Mouse (Mus musculus): Measurements from ENCODE around the gene Ppp2r3a. TPM values are rescaled to one million over a fixed set of nuclear protein-coding genes. Genes with fewer than 3 reads are reported as not detected.
A peak's percentile ranks its signal among the peaks of the same experiment; 100 is the strongest.

Ppp2r3a gene
- polyA plus RNA-seq (2014; fragmentation: Nextera tagmentation; extraction: Ambion mirVana), result 15.3 and 23.5 TPM in 2 replicates

DNA sequence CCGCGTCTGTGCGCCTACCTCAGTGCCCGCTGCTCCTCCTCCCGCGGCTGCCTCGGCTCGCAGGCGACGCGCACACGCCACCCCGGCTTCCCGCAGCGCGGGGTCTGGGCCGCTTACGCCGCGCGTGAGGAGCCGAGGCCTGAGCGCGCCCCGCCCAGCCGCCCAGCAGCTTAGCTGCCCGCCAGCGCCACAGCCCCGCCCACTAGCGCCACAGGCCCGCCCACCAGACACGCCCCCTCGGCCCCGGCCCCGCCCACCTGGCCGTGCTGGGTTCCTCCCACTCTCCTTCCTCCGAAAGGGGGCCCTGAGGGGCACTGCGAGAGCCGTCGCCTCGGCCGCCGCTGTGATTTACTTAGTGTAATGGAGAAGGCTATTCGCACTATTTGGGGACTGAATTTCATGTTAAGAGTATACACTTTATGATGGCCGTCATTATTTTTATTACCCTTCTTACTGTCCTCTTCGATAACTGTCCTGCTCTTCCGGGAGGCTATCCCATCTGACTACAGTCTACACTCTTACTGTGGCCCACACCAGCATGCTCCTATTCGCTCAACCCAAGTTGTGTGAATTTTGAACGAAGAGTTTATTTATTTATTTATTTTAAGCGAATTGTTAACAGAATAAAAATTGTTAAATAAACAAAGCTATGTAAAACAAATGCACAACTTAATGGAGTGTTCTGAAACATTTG is at the start of gene Ppp2r3a:
Gene Ppp2r3a (minus strand): TSS at position 152 of the 694 bp plus-strand sequence.
- Histone ChIP-seq H3K36me3 (ENCODE audit: control insufficient read depth, insufficient read depth, low read length) (no peaks in the 10 kb centered on the region), H3K4me1 (ENCODE audit: control insufficient read depth, insufficient read depth, low read length) (peaks cover 12% of the 10 kb centered on the region; the same call in 1 of the 2 replicates), H3K9ac (ENCODE audit: low read depth, low read length) (peak within 1 kb of the TSS; percentile 87), H3K9me3 (ENCODE audit: control insufficient read depth, low read length) (no peaks in the 10 kb centered on the region), H3K27me3 (ENCODE audit: control insufficient read depth, insufficient read depth, low read length) (no peaks in the 10 kb centered on the region), H3K27ac (ENCODE audit: low read depth, low read length) (peak within 1 kb of the TSS; percentile 97), H3K4me3 (ENCODE audit: low read length) (peak within 1 kb of the TSS; percentile 75), H3K4me2 (replicated peaks; ENCODE audit: low read depth, low read length) (peak within 1 kb of the TSS; percentile 38)
- WGBS, result under 1% methylated on average over 39 of the region's 50 CpGs
- ATAC-seq (ENCODE audit: low FRiP score, low TSS enrichment), result peak; percentile 96

- H3K9me3 ChIP-seq (ENCODE audit: control insufficient read depth, low read length), result no peaks in the 10 kb centered on the region
- H3K36me3 ChIP-seq (ENCODE audit: control insufficient read depth, insufficient read depth, low read length), result no peaks in the 10 kb centered on the region
- WGBS, result 73% methylated on average over 4 of the region's 4 CpGs
- no peak overlapping the region for H3K27ac ChIP-seq (ENCODE audit: low read depth, low read length)
- no peak for ATAC-seq (ENCODE audit: low FRiP score, low TSS enrichment)
- no peaks in the 10 kb centered on the region for H3K27me3 ChIP-seq (ENCODE audit: control insufficient read depth, insufficient read depth, low read length)
- H3K9ac ChIP-seq (ENCODE audit: low read depth, low read length), result no peak overlapping the region
- H3K4me3 ChIP-seq (ENCODE audit: low read length), result no peak overlapping the region
- no peak overlapping the region for H3K4me2 ChIP-seq (replicated peaks; ENCODE audit: low read depth, low read length)
- no peaks in the 10 kb centered on the region for H3K4me1 ChIP-seq (ENCODE audit: control insufficient read depth, insufficient read depth, low read length)
Observed at GRCm38 (mm10) chr9:101300441-101300935, 48.9 kb upstream of the Ppp2r3a start.

DNA sequence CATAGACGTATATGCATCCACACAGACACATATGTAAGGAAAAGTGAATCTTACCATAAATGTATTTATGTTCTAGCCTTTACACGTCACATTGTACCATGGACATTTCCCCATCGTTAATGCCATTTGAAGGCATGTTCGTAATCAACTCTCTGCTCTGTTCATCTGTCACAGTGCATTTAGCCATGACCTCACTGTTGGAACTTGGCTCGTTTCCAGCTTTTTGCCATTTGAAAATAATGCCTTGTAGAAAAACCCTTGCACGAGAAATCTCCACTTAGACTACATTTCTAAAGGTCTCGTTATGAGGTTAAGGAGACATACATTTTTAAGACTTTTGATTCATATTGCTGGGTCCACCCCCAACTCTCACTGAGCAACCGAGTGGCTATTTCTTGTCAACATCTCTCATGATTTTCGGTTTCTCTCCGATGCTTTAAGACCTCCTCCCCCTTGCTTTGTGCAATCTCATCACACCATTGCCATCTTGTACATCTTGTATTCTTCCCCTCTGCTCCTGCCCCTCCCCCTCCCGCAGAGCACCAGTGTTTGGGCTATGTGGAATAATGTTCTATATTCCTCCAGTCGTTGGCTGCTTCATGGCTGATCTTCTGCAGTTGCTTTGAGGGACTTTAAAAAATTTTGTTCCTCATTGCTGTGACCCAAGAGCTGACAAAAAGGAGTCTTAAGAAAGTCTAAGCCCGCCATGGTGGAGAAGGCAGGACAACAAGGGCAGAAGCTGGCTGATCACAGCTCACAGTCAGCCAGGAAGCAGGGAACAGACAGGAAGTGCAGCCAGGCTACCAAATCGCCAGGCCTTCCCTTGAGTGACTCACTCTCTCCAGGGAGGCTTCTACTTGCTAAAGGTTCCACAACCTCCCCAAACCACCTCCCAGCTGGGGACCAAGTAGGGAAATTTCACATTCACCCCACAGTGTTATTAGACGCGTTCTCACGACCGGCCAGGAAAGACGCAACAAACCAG is 40.4 kb upstream of the Ppp2r3a start:
- no peak overlapping the region for H3K27ac ChIP-seq (ENCODE audit: low read depth, low read length)
- no peaks in the 10 kb centered on the region for H3K4me1 ChIP-seq (ENCODE audit: control insufficient read depth, insufficient read depth, low read length)
- no peak overlapping the region for H3K4me2 ChIP-seq (replicated peaks; ENCODE audit: low read depth, low read length)
- no peak overlapping the region for H3K4me3 ChIP-seq (ENCODE audit: low read length)
- H3K9me3 ChIP-seq (ENCODE audit: control insufficient read depth, low read length), result no peaks in the 10 kb centered on the region
- H3K9ac ChIP-seq (ENCODE audit: low read depth, low read length), result no peak overlapping the region
- WGBS, result 75% methylated on average over 19 of the region's 19 CpGs
- H3K27me3 ChIP-seq (ENCODE audit: control insufficient read depth, insufficient read depth, low read length), result no peaks in the 10 kb centered on the region
- no peaks in the 10 kb centered on the region for H3K36me3 ChIP-seq (ENCODE audit: control insufficient read depth, insufficient read depth, low read length)
- ATAC-seq (ENCODE audit: low FRiP score, low TSS enrichment), result no peak

- H3K9ac ChIP-seq (ENCODE audit: low read depth, low read length), result no peak overlapping the region
- H3K4me2 ChIP-seq (replicated peaks; ENCODE audit: low read depth, low read length), result no peak overlapping the region
- no peaks in the 10 kb centered on the region for H3K36me3 ChIP-seq (ENCODE audit: control insufficient read depth, insufficient read depth, low read length)
- H3K27ac ChIP-seq (ENCODE audit: low read depth, low read length), result no peak overlapping the region
- no peaks in the 10 kb centered on the region for H3K4me1 ChIP-seq (ENCODE audit: control insufficient read depth, insufficient read depth, low read length)
- no peaks in the 10 kb centered on the region for H3K27me3 ChIP-seq (ENCODE audit: control insufficient read depth, insufficient read depth, low read length)
- no peak overlapping the region for H3K4me3 ChIP-seq (ENCODE audit: low read length)
- WGBS, result 74% methylated on average over 1 of the region's 1 CpGs
- H3K9me3 ChIP-seq (ENCODE audit: control insufficient read depth, low read length), result no peaks in the 10 kb centered on the region
- ATAC-seq (ENCODE audit: low FRiP score, low TSS enrichment), result no peak
Observed at GRCm38 (mm10) chr9:101290876-101291275, 39.3 kb upstream of the Ppp2r3a start.

GRCm38 (mm10) chr9:101289750-101290149 is 38.2 kb upstream of the Ppp2r3a start:
- H3K4me1 ChIP-seq (ENCODE audit: control insufficient read depth, insufficient read depth, low read length), result no peaks in the 10 kb centered on the region
- no peaks in the 10 kb centered on the region for H3K9me3 ChIP-seq (ENCODE audit: control insufficient read depth, low read length)
- H3K27ac ChIP-seq (ENCODE audit: low read depth, low read length), result peak overlapping the region; percentile 37; the same call in 1 of the 2 replicates
- H3K27me3 ChIP-seq (ENCODE audit: control insufficient read depth, insufficient read depth, low read length), result no peaks in the 10 kb centered on the region
- no peak overlapping the region for H3K9ac ChIP-seq (ENCODE audit: low read depth, low read length)
- no peaks in the 10 kb centered on the region for H3K36me3 ChIP-seq (ENCODE audit: control insufficient read depth, insufficient read depth, low read length)
- WGBS, result 58% methylated on average over 11 of the region's 11 CpGs
- H3K4me3 ChIP-seq (ENCODE audit: low read length), result no peak overlapping the region
- no peak for ATAC-seq (ENCODE audit: low FRiP score, low TSS enrichment)
- no peak overlapping the region; the same call in 1 of the 2 replicates for H3K4me2 ChIP-seq (replicated peaks; ENCODE audit: low read depth, low read length)

GRCm38 (mm10) chr9:101288901-101289647 is 37.5 kb upstream of the Ppp2r3a start:
- no peak overlapping the region for H3K9ac ChIP-seq (ENCODE audit: low read depth, low read length)
- 82% methylated on average over 14 of the region's 14 CpGs for WGBS
- H3K4me3 ChIP-seq (ENCODE audit: low read length), result no peak overlapping the region
- no peak for ATAC-seq (ENCODE audit: low FRiP score, low TSS enrichment)
- 0 out of 2 replicates have a peak overlapping the region, but pooled peaks have one; percentile 6 for H3K4me2 ChIP-seq (replicated peaks; ENCODE audit: low read depth, low read length)
- peak overlapping the region; percentile 30; the same call in 1 of the 2 replicates for H3K27ac ChIP-seq (ENCODE audit: low read depth, low read length)
- no peaks in the 10 kb centered on the region for H3K9me3 ChIP-seq (ENCODE audit: control insufficient read depth, low read length)
- H3K4me1 ChIP-seq (ENCODE audit: control insufficient read depth, insufficient read depth, low read length), result no peaks in the 10 kb centered on the region
- no peaks in the 10 kb centered on the region for H3K36me3 ChIP-seq (ENCODE audit: control insufficient read depth, insufficient read depth, low read length)
- H3K27me3 ChIP-seq (ENCODE audit: control insufficient read depth, insufficient read depth, low read length), result no peaks in the 10 kb centered on the region

GRCm38 (mm10) chr9:101286766-101287165 is 35.2 kb upstream of the Ppp2r3a start:
- 83% methylated on average over 4 of the region's 4 CpGs for WGBS
- Histone ChIP-seq H3K36me3 (ENCODE audit: control insufficient read depth, insufficient read depth, low read length) (no peaks in the 10 kb centered on the region), H3K27me3 (ENCODE audit: control insufficient read depth, insufficient read depth, low read length) (no peaks in the 10 kb centered on the region), H3K4me2 (replicated peaks; ENCODE audit: low read depth, low read length) (no peak overlapping the region), H3K9me3 (ENCODE audit: control insufficient read depth, low read length) (no peaks in the 10 kb centered on the region), H3K27ac (ENCODE audit: low read depth, low read length) (no peak overlapping the region), H3K9ac (ENCODE audit: low read depth, low read length) (no peak overlapping the region), H3K4me1 (ENCODE audit: control insufficient read depth, insufficient read depth, low read length) (no peaks in the 10 kb centered on the region), H3K4me3 (ENCODE audit: low read length) (no peak overlapping the region)
- ATAC-seq (ENCODE audit: low FRiP score, low TSS enrichment), result no peak

DNA sequence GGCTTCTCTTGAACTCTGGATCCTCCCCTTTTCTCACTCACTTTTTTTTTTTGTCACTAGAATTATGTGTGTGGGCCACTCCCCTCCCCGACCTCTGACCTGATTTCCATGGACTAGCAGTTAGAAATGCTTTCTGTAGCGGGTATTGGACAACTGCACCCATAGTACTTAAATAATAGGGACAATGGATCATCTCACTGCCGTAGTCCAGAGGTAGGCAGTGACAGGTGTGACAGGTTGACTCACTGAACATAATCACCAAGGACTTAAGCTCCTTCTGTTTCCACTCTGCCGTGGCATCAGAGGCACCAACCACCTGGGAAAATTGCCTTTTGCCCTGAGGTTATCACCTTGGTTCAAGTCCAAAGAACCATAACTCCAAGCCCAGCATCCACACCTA is 32.5 kb upstream of the Ppp2r3a start:
- H3K27me3 ChIP-seq (ENCODE audit: control insufficient read depth, insufficient read depth, low read length), result no peaks in the 10 kb centered on the region
- no peaks in the 10 kb centered on the region for H3K36me3 ChIP-seq (ENCODE audit: control insufficient read depth, insufficient read depth, low read length)
- ATAC-seq (ENCODE audit: low FRiP score, low TSS enrichment), result no peak
- WGBS, result 48% methylated on average over 4 of the region's 4 CpGs
- H3K4me1 ChIP-seq (ENCODE audit: control insufficient read depth, insufficient read depth, low read length), result peaks cover 2% of the 10 kb centered on the region; the same call in 1 of the 2 replicates
- no peaks in the 10 kb centered on the region for H3K9me3 ChIP-seq (ENCODE audit: control insufficient read depth, low read length)
- no peak overlapping the region for H3K27ac ChIP-seq (ENCODE audit: low read depth, low read length)
- no peak overlapping the region for H3K9ac ChIP-seq (ENCODE audit: low read depth, low read length)
- no peak overlapping the region for H3K4me3 ChIP-seq (ENCODE audit: low read length)
- H3K4me2 ChIP-seq (replicated peaks; ENCODE audit: low read depth, low read length), result no peak overlapping the region

All from kidney, embryonic 14.5 days (tissue).